Mouse (Mus musculus) heart, postnatal 0 days (tissue): Measurements from ENCODE around the gene Dusp19.

ENCODE experiments used
- CTCF ChIP-seq: IDR thresholded peaks from 2 replicates; pipeline ENCODE4 v1.5.1; 2016; ENCODE audit warnings: antibody characterized with exemption, control low read depth, low read depth
- EP300 ChIP-seq: IDR thresholded peaks from 2 replicates; pipeline ENCODE4 v1.6.1; 2016; ENCODE audit warnings: antibody characterized with exemption, low read depth

- TF ChIP-seq CTCF: no peak
- no peak for TF ChIP-seq EP300
Measured at GRCm38 (mm10) chr2:80661414-80661813, 44.6 kb downstream of the Dusp19 start.
